Mouse (Mus musculus): ENCODE data around the gene Gngt2.

GRCm38 (mm10) chr11:95789451-95789891 is 47.5 kb upstream of the Gngt2 start:
- TF ChIP-seq CTCF (IDR thresholded peaks at IDR 0.05; ENCODE audit: low read depth), result no peak
- no peak for TF ChIP-seq EP300 (IDR thresholded peaks at IDR 0.05; ENCODE audit: low read depth)

All from liver, postnatal 0 days (tissue).